Mouse (Mus musculus) erythroblast, embryonic 14.5 days (primary cell): ENCODE measurements around the gene Pnp.
"Not testable (repeated sequence)": the region's sequence is repeated elsewhere in the genome, so short reads cannot be mapped to it uniquely, and the experiment has no call there.

Experiments used
- GATA1 ChIP-seq: IDR thresholded peaks from 2 replicates; pipeline ENCODE4 v1.6.1; 2012; ENCODE audit warnings: low read length, inconsistent platforms, mixed read lengths
- TAL1 ChIP-seq: IDR thresholded peaks from 3 replicates; pipeline ENCODE4 v1.6.1; 2012; ENCODE audit warnings: low read length, inconsistent platforms, mixed read lengths

DNA sequence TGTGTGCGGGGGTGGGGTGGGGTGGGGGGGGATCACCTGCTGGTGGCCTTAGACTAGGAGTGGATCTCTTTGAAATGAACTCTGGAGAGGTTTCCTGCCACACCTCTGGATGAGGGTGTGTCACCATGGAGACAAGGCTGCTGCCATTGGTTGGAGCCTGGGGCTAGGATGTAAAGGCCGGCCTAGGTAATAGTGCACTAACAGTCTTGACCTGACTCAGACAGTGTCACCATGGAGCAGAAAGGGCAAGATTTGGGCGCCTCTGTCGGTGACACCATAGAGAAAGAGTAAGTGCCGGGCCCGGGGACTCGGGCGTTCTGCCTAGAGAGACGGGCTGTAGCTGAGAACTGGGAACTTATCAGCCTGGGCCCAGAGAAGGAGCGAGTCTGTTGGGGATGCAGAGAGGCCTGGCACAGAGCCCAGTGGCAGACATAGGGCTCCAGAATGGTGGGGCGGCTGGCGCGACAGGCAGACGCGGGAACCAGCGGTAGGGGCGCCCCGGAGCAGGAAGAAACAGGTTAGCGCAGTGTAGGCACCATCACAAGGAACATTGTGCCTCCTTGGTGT, 25.1 kb downstream of the Pnp start, which contains the start of gene Pnp2:
- TF ChIP-seq GATA1, TAL1: not testable (repeated sequence)
